Mouse (Mus musculus): ENCODE results near the gene Lbh. TPM values are rescaled to one million over a fixed set of nuclear protein-coding genes. Genes with fewer than 3 reads are reported as not detected.

Gene Lbh
- polyA plus RNA-seq, 1 experiment from 2014 or later = 7.0 TPM

GRCm38 (mm10) chr17:72901021-72901420 lies 17.1 kb upstream of the Lbh start:
- Histone ChIP-seq H3K9me3 (no peaks in the 10 kb centered on the region), H3K4me2 (replicated peaks) (no peak overlapping the region), H3K4me1 (replicated peaks) (no peaks in the 10 kb centered on the region), H3K27ac (no peak overlapping the region), H3K9ac (replicated peaks) (no peak overlapping the region), H3K36me3 (no peaks in the 10 kb centered on the region), H3K4me3 (replicated peaks) (no peak overlapping the region), H3K27me3 (no peaks in the 10 kb centered on the region)
- no peak for ATAC-seq
- 97% methylated on average over 6 of the region's 6 CpGs for WGBS

GRCm38 (mm10) chr17:72901705-72902104 lies 16.4 kb upstream of the Lbh start:
- Histone ChIP-seq H3K4me1 (replicated peaks) (no peaks in the 10 kb centered on the region), H3K9ac (replicated peaks) (no peak overlapping the region), H3K27me3 (no peaks in the 10 kb centered on the region), H3K4me3 (replicated peaks) (no peak overlapping the region), H3K27ac (no peak overlapping the region), H3K36me3 (no peaks in the 10 kb centered on the region), H3K4me2 (replicated peaks) (no peak overlapping the region), H3K9me3 (no peaks in the 10 kb centered on the region)
- ATAC-seq = no peak
- 92% methylated on average over 4 of the region's 4 CpGs for WGBS

- no peak overlapping the region for H3K4me3 ChIP-seq (replicated peaks)
- no peaks in the 10 kb centered on the region for H3K27me3 ChIP-seq
- H3K27ac ChIP-seq = no peak overlapping the region
- no peaks in the 10 kb centered on the region for H3K9me3 ChIP-seq
- no peak overlapping the region for H3K4me2 ChIP-seq (replicated peaks)
- no peaks in the 10 kb centered on the region for H3K36me3 ChIP-seq
- no peak overlapping the region for H3K9ac ChIP-seq (replicated peaks)
- 89% methylated on average over 5 of the region's 5 CpGs for WGBS
- no peaks in the 10 kb centered on the region for H3K4me1 ChIP-seq (replicated peaks)
- no peak for ATAC-seq
These were observed 14.8 kb upstream of the Lbh start for GRCm38 (mm10) chr17:72903321-72903720.

GRCm38 (mm10) chr17:72903921-72904421 lies 14.1 kb upstream of the Lbh start:
- Histone ChIP-seq H3K9ac (replicated peaks) (no peak overlapping the region), H3K4me1 (replicated peaks) (no peaks in the 10 kb centered on the region), H3K4me2 (replicated peaks) (no peak overlapping the region), H3K36me3 (no peaks in the 10 kb centered on the region), H3K27ac (no peak overlapping the region), H3K4me3 (replicated peaks) (no peak overlapping the region), H3K9me3 (no peaks in the 10 kb centered on the region), H3K27me3 (no peaks in the 10 kb centered on the region)
- no peak for ATAC-seq
- WGBS = 90% methylated on average over 9 of the region's 9 CpGs

- Histone ChIP-seq H3K27me3 (no peaks in the 10 kb centered on the region), H3K4me2 (replicated peaks) (no peak overlapping the region), H3K4me1 (replicated peaks) (no peaks in the 10 kb centered on the region), H3K36me3 (no peaks in the 10 kb centered on the region), H3K27ac (no peak overlapping the region), H3K9ac (replicated peaks) (no peak overlapping the region), H3K9me3 (no peaks in the 10 kb centered on the region), H3K4me3 (replicated peaks) (no peak overlapping the region)
- WGBS = 81% methylated on average over 7 of the region's 7 CpGs
- ATAC-seq = no peak
These were observed 13.2 kb upstream of the Lbh start for GRCm38 (mm10) chr17:72904873-72905272.

GRCm38 (mm10) chr17:72906231-72906896 lies 11.7 kb upstream of the Lbh start:
- H3K36me3 ChIP-seq = no peaks in the 10 kb centered on the region
- H3K9me3 ChIP-seq = no peaks in the 10 kb centered on the region
- H3K4me3 ChIP-seq (replicated peaks) = no peak overlapping the region
- H3K4me2 ChIP-seq (replicated peaks) = no peak overlapping the region
- no peak overlapping the region for H3K9ac ChIP-seq (replicated peaks)
- 79% methylated on average over 10 of the region's 10 CpGs for WGBS
- ATAC-seq = no peak
- no peaks in the 10 kb centered on the region for H3K27me3 ChIP-seq
- H3K27ac ChIP-seq = no peak overlapping the region
- H3K4me1 ChIP-seq (replicated peaks) = no peaks in the 10 kb centered on the region

GRCm38 (mm10) chr17:72907211-72907610 lies 10.9 kb upstream of the Lbh start:
- Histone ChIP-seq H3K4me2 (replicated peaks) (no peak overlapping the region), H3K27me3 (no peaks in the 10 kb centered on the region), H3K9me3 (no peaks in the 10 kb centered on the region), H3K9ac (replicated peaks) (no peak overlapping the region), H3K36me3 (no peaks in the 10 kb centered on the region), H3K27ac (no peak overlapping the region), H3K4me3 (replicated peaks) (no peak overlapping the region), H3K4me1 (replicated peaks) (no peaks in the 10 kb centered on the region)
- 79% methylated on average over 9 of the region's 9 CpGs for WGBS
- no peak for ATAC-seq

- Histone ChIP-seq H3K27ac (no peak overlapping the region), H3K9me3 (no peaks in the 10 kb centered on the region), H3K4me2 (replicated peaks) (no peak overlapping the region), H3K4me3 (replicated peaks) (no peak overlapping the region), H3K27me3 (no peaks in the 10 kb centered on the region), H3K9ac (replicated peaks) (no peak overlapping the region), H3K4me1 (replicated peaks) (no peaks in the 10 kb centered on the region), H3K36me3 (no peaks in the 10 kb centered on the region)
- no peak for ATAC-seq
- 83% methylated on average over 8 of the region's 8 CpGs for WGBS
These were observed 10.3 kb upstream of the Lbh start for GRCm38 (mm10) chr17:72907777-72908176.

GRCm38 (mm10) chr17:72908561-72908960 lies 9.5 kb upstream of the Lbh start:
- Histone ChIP-seq H3K4me2 (replicated peaks) (no peak overlapping the region), H3K27ac (no peak overlapping the region), H3K9me3 (no peaks in the 10 kb centered on the region), H3K27me3 (no peaks in the 10 kb centered on the region), H3K9ac (replicated peaks) (no peak overlapping the region), H3K4me1 (replicated peaks) (no peaks in the 10 kb centered on the region), H3K4me3 (replicated peaks) (no peak overlapping the region), H3K36me3 (no peaks in the 10 kb centered on the region)
- 92% methylated on average over 3 of the region's 3 CpGs for WGBS
- no peak for ATAC-seq

- Histone ChIP-seq H3K9me3 (no peaks in the 10 kb centered on the region), H3K27me3 (no peaks in the 10 kb centered on the region)
- WGBS = 89% methylated on average over 7 of the region's 7 CpGs
These were observed 8.8 kb upstream of the Lbh start for GRCm38 (mm10) chr17:72909061-72909852.

GRCm38 (mm10) chr17:72911283-72911682 lies 6.8 kb upstream of the Lbh start:
- ATAC-seq = no peak
- H3K4me3 ChIP-seq (replicated peaks) = no peak overlapping the region
- H3K4me1 ChIP-seq (replicated peaks) = no peaks in the 10 kb centered on the region
- no peak overlapping the region for H3K27ac ChIP-seq
- H3K36me3 ChIP-seq = no peaks in the 10 kb centered on the region
- no peaks in the 10 kb centered on the region; the same call in 1 of the 2 replicates for H3K27me3 ChIP-seq
- no peak overlapping the region for H3K4me2 ChIP-seq (replicated peaks)
- 78% methylated on average over 11 of the region's 11 CpGs for WGBS
- no peaks in the 10 kb centered on the region for H3K9me3 ChIP-seq
- no peak overlapping the region for H3K9ac ChIP-seq (replicated peaks)

More at GRCm38 (mm10) chr17:72909061-72909852, 8.8 kb upstream of the Lbh start:
- Histone ChIP-seq H3K4me3 (replicated peaks) (no peak overlapping the region), H3K4me1 (replicated peaks) (no peaks in the 10 kb centered on the region), H3K9ac (replicated peaks) (no peak overlapping the region), H3K36me3 (no peaks in the 10 kb centered on the region), H3K27ac (no peak overlapping the region), H3K4me2 (replicated peaks) (no peak overlapping the region)
- no peak for ATAC-seq

- H3K4me1 ChIP-seq (replicated peaks) = peaks cover 3% of the 10 kb centered on the region
- no peak for ATAC-seq
- H3K27ac ChIP-seq = no peak overlapping the region
- no peak overlapping the region for H3K4me3 ChIP-seq (replicated peaks)
- H3K9ac ChIP-seq (replicated peaks) = no peak overlapping the region
- H3K4me2 ChIP-seq (replicated peaks) = no peak overlapping the region
- H3K9me3 ChIP-seq = no peaks in the 10 kb centered on the region
- H3K36me3 ChIP-seq = no peaks in the 10 kb centered on the region
- WGBS = 82% methylated on average over 1 of the region's 1 CpGs
- H3K27me3 ChIP-seq = peaks cover 4% of the 10 kb centered on the region; the same call in 1 of the 2 replicates
These were observed 6.4 kb upstream of the Lbh start for GRCm38 (mm10) chr17:72911751-72912150.

Measured in midbrain, embryonic 13.5 days (tissue).